8 mouse cellular contexts compared by ENCODE assay signal in the genomic region with DNA sequence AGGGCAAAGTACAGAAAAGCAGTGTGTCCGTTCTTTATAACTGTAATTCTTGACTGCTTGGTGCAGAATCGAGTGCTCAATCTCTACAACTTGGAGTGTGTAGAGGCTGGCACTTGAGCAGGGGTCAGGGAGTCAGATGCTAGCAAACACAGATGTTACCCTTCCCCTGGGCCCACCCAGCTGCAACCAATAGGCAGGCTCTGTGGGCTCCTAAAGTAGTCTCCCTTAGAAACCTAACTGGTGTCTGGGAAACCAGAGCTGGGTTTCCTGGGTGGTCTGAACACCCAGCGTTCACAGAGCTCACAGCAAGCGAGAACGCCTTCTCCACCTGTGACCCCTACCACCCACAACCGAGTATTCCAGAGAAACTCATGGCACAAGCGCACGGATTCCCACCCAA. TPM values are rescaled to one million over a fixed set of nuclear protein-coding genes. Genes with fewer than 3 reads are reported as not detected.
A peak's percentile ranks its signal among the peaks of the same experiment; 100 is the strongest.
DNase-seq lines count a peak whose midpoint lies in the region; ATAC-seq and TF ChIP-seq lines count a peak whose summit lies in the region.

No protein-coding gene starts in this region.

- peaks cover 29% of the 10 kb centered on the region for H3K27me3 ChIP-seq in liver, embryonic 11.5 days (replicated peaks; ENCODE audit: control insufficient read depth, insufficient read depth, low read length)
- H3K27me3 ChIP-seq in forebrain, embryonic 11.5 days (ENCODE audit: control insufficient read depth, insufficient read depth, low read length) = peaks cover 5% of the 10 kb centered on the region
- H3K27me3 ChIP-seq in limb, embryonic 10.5 days (ENCODE audit: low read depth, poor library complexity, severe bottlenecking) = peaks cover 25% of the 10 kb centered on the region
- H3K27me3 ChIP-seq in kidney, adult 2 months (replicated peaks; ENCODE audit: control insufficient read depth, insufficient read depth, low read length) = no peaks in the 10 kb centered on the region

- H3K4me3 ChIP-seq in liver, embryonic 11.5 days (ENCODE audit: low read depth, low read length) = peak overlapping the region; percentile 68; the same call in 1 of the 2 replicates
- H3K4me3 ChIP-seq in forebrain, embryonic 11.5 days (ENCODE audit: low read depth, low read length) = peak overlapping the region; percentile 65; the same call in 1 of the 2 replicates
- H3K4me3 ChIP-seq in limb, embryonic 10.5 days = peak overlapping the region; percentile 71
- no peak overlapping the region for H3K4me3 ChIP-seq in kidney, adult 2 months (ENCODE audit: insufficient read depth, low read depth, low read length)

- 42% methylated on average over 8 of the region's 8 CpGs for WGBS in liver, embryonic 11.5 days
- WGBS in forebrain, embryonic 11.5 days = 28% methylated on average over 8 of the region's 8 CpGs
- WGBS in limb, embryonic 10.5 days = 21% methylated on average over 8 of the region's 8 CpGs
- WGBS in kidney, adult 2 months = 44% methylated on average over 8 of the region's 8 CpGs

- H3K9ac ChIP-seq in liver, embryonic 11.5 days (ENCODE audit: low read depth, low read length) = no peak overlapping the region
- no peak overlapping the region; the same call in 1 of the 2 replicates for H3K9ac ChIP-seq in forebrain, embryonic 11.5 days (ENCODE audit: low read length)

- H3K27ac ChIP-seq in liver, embryonic 11.5 days (ENCODE audit: low read depth, low read length) = no peak overlapping the region
- no peak overlapping the region for H3K27ac ChIP-seq in forebrain, embryonic 11.5 days (ENCODE audit: low read depth, low read length)
- peak overlapping the region; percentile 91 for H3K27ac ChIP-seq in limb, embryonic 10.5 days
- no peak overlapping the region for H3K27ac ChIP-seq in kidney, adult 2 months (ENCODE audit: insufficient read depth, low read depth, low read length)

- no peaks in the 10 kb centered on the region for H3K36me3 ChIP-seq in liver, embryonic 11.5 days (ENCODE audit: control insufficient read depth, insufficient read depth, low read length)
- no peaks in the 10 kb centered on the region for H3K36me3 ChIP-seq in forebrain, embryonic 11.5 days (ENCODE audit: control insufficient read depth, insufficient read depth, low read length)
- H3K36me3 ChIP-seq in limb, embryonic 10.5 days = no peaks in the 10 kb centered on the region
- H3K36me3 ChIP-seq in kidney, adult 2 months (ENCODE audit: control insufficient read depth, insufficient read depth, low read length) = no peaks in the 10 kb centered on the region

- DNase-seq in liver, embryonic 11.5 days (ENCODE audit: low spot score) = no peak
- no peak for DNase-seq in liver
- no peak for DNase-seq in forebrain, embryonic 11.5 days (ENCODE audit: low spot score)
- peak; percentile 46 for DNase-seq in limb, embryonic 10.5 days (ENCODE audit: low spot score)
- DNase-seq in retina, postnatal 1 day = peak; percentile 26
- no peak for DNase-seq in kidney, adult 2 months

- TF ChIP-seq CTCF in kidney, adult 2 months (conservative IDR thresholded peaks at IDR 0.05; ENCODE audit: insufficient read depth, insufficient read length, low read depth, low read length) = no peak

- peak overlapping the region; percentile 99; the same call in 1 of the 2 replicates for H3K4me2 ChIP-seq in liver, embryonic 11.5 days
- H3K4me2 ChIP-seq in forebrain, embryonic 11.5 days (ENCODE audit: low read depth, low read length, severe bottlenecking) = peak overlapping the region; percentile 92

- no peaks in the 10 kb centered on the region for H3K4me1 ChIP-seq in liver, embryonic 11.5 days (replicated peaks; ENCODE audit: control insufficient read depth, insufficient read depth, low read length)
- H3K4me1 ChIP-seq in forebrain, embryonic 11.5 days (replicated peaks; ENCODE audit: control insufficient read depth, insufficient read depth, low read length) = peaks cover 6% of the 10 kb centered on the region; the same call in 1 of the 2 replicates
- H3K4me1 ChIP-seq in limb, embryonic 10.5 days = peaks cover 27% of the 10 kb centered on the region
- no peaks in the 10 kb centered on the region for H3K4me1 ChIP-seq in kidney, adult 2 months (ENCODE audit: control insufficient read depth, insufficient read depth, low read length)

- no peaks in the 10 kb centered on the region for H3K9me3 ChIP-seq in liver, embryonic 11.5 days (ENCODE audit: control insufficient read depth, low read length)
- H3K9me3 ChIP-seq in forebrain, embryonic 11.5 days (ENCODE audit: control insufficient read depth, low read length) = no peaks in the 10 kb centered on the region
- H3K9me3 ChIP-seq in limb, embryonic 10.5 days (replicated peaks) = no peaks in the 10 kb centered on the region

- ATAC-seq in liver, embryonic 11.5 days (replicated peaks; ENCODE audit: low FRiP score) = no peak
- no peak for ATAC-seq in forebrain, embryonic 11.5 days (replicated peaks; ENCODE audit: low FRiP score)
- no peak for ATAC-seq in megakaryocyte progenitor cell, adult 5-6 weeks (replicated peaks; ENCODE audit: poor library complexity)
- ATAC-seq in cerebellum, adult (ENCODE audit: insufficient number of reproducible peaks, low FRiP score, low TSS enrichment) = no peak

- TF ChIP-seq POLR2A in kidney, adult 2 months (IDR thresholded peaks at IDR 0.05; ENCODE audit: low read depth, low read length) = no peak

RNA-seq across cellular contexts. Expression of a gene that starts 1.1 kb away (rescaled TPM):
- polyA plus RNA-seq in liver, embryonic 11.5 days (2014; fragmentation: Nextera tagmentation; extraction: Ambion mirVana) = 2.7 and 2.9 TPM in 2 replicates
- 6.3 and 8.0 TPM in 2 replicates for polyA plus RNA-seq in forebrain, embryonic 11.5 days (2014; fragmentation: Nextera tagmentation; extraction: Ambion mirVana)
- 5.5 and 11.0 TPM in 2 replicates for polyA plus RNA-seq in limb, embryonic 10.5 days (2016; fragmentation: Nextera tagmentation; extraction: Ambion mirVana)
- 2.1 and 2.9 TPM in 2 replicates for total RNA-seq in megakaryocyte progenitor cell, adult 5-6 weeks (2015)
- total RNA-seq in megakaryocyte progenitor cell, adult 5-6 weeks (2017) = 2.9 TPM in 2 replicates
- 39.3 and 48.1 TPM in 2 replicates for polyA plus RNA-seq in kidney, adult 2 months (2012; rRNA removed)

RNA-seq across cellular contexts. Expression of a gene that starts 57.7 kb away (rescaled TPM):
- polyA plus RNA-seq in liver, embryonic 11.5 days (2014; fragmentation: Nextera tagmentation; extraction: Ambion mirVana) = 46.1 and 49.9 TPM in 2 replicates
- polyA plus RNA-seq in forebrain, embryonic 11.5 days (2014; fragmentation: Nextera tagmentation; extraction: Ambion mirVana) = 43.0 and 46.5 TPM in 2 replicates
- polyA plus RNA-seq in limb, embryonic 10.5 days (2016; fragmentation: Nextera tagmentation; extraction: Ambion mirVana) = 51.4 and 54.5 TPM in 2 replicates
- total RNA-seq in megakaryocyte progenitor cell, adult 5-6 weeks (2015) = 27.2 and 33.8 TPM in 2 replicates
- total RNA-seq in megakaryocyte progenitor cell, adult 5-6 weeks (2017) = 39.9 and 48.0 TPM in 2 replicates
- polyA plus RNA-seq in kidney, adult 2 months (2012; rRNA removed) = 5.3 and 6.9 TPM in 2 replicates

RNA-seq across cellular contexts. Expression of a gene that starts 57.8 kb away (rescaled TPM):
- polyA plus RNA-seq in liver, embryonic 11.5 days (2014; fragmentation: Nextera tagmentation; extraction: Ambion mirVana) = 19.4 and 20.2 TPM in 2 replicates
- polyA plus RNA-seq in forebrain, embryonic 11.5 days (2014; fragmentation: Nextera tagmentation; extraction: Ambion mirVana) = 30.2 and 33.3 TPM in 2 replicates
- polyA plus RNA-seq in limb, embryonic 10.5 days (2016; fragmentation: Nextera tagmentation; extraction: Ambion mirVana) = 10.4 and 12.1 TPM in 2 replicates
- total RNA-seq in megakaryocyte progenitor cell, adult 5-6 weeks (2015) = 14.8 and 19.9 TPM in 2 replicates
- total RNA-seq in megakaryocyte progenitor cell, adult 5-6 weeks (2017) = 14.2 and 20.9 TPM in 2 replicates
- 9.9 and 11.1 TPM in 2 replicates for polyA plus RNA-seq in kidney, adult 2 months (2012; rRNA removed)

Comparison
In these comparisons a context has a peak if more than half of its experiments do, and no peak if none do; other contexts are left out.
1. DNase-seq: peak in limb, embryonic 10.5 days (single experiment) and retina, postnatal 1 day (single experiment); none in liver, embryonic 11.5 days (single experiment), liver (single experiment), forebrain, embryonic 11.5 days (single experiment) and kidney, adult 2 months (single experiment).